Mouse (Mus musculus): ENCODE measurements around the gene Klhl22. TPM values are rescaled to one million over a fixed set of nuclear protein-coding genes. Genes with fewer than 3 reads are reported as not detected.

Gene Klhl22
- polyA plus RNA-seq, 1 experiment from 2014 or later = 93.4 TPM

GRCm38 (mm10) chr16:17804982-17805381 lies 45.6 kb downstream of the Klhl22 start:
- H3K36me3 ChIP-seq (replicated peaks) = no peaks in the 10 kb centered on the region
- no peaks in the 10 kb centered on the region for H3K9me3 ChIP-seq
- peaks cover 63% of the 10 kb centered on the region for H3K27me3 ChIP-seq (replicated peaks)
- no peak overlapping the region for H3K27ac ChIP-seq
- WGBS = 9% methylated on average over 7 of the region's 7 CpGs
- H3K4me1 ChIP-seq = peaks cover 52% of the 10 kb centered on the region
- 0 out of 2 replicates have a peak overlapping the region, but pooled peaks have one; percentile 30 for H3K4me3 ChIP-seq
- no peak overlapping the region for H3K9ac ChIP-seq
- peak overlapping the region; percentile 54 for H3K4me2 ChIP-seq
- no peak for ATAC-seq (replicated peaks)

GRCm38 (mm10) chr16:17806581-17807191 lies 47.3 kb downstream of the Klhl22 start:
- ATAC-seq (replicated peaks) = peak; percentile 43
- Histone ChIP-seq H3K4me3 (peak overlapping the region; percentile 66), H3K36me3 (replicated peaks) (no peaks in the 10 kb centered on the region), H3K4me1 (peaks cover 52% of the 10 kb centered on the region), H3K9ac (peak overlapping the region; percentile 78), H3K27ac (peak overlapping the region; percentile 89), H3K27me3 (replicated peaks) (peaks cover 48% of the 10 kb centered on the region), H3K9me3 (no peaks in the 10 kb centered on the region), H3K4me2 (peak overlapping the region; percentile 95)
- 3% methylated on average over 49 of the region's 50 CpGs for WGBS

GRCm38 (mm10) chr16:17807192-17808009 lies 48.0 kb downstream of the Klhl22 start:
- Histone ChIP-seq H3K36me3 (replicated peaks) (no peaks in the 10 kb centered on the region), H3K4me1 (peaks cover 48% of the 10 kb centered on the region), H3K9ac (peak overlapping the region; percentile 78), H3K4me3 (peak overlapping the region; percentile 66), H3K4me2 (peak overlapping the region; percentile 95), H3K27me3 (replicated peaks) (peaks cover 41% of the 10 kb centered on the region), H3K9me3 (no peaks in the 10 kb centered on the region), H3K27ac (peak overlapping the region; percentile 89)
- WGBS = 2% methylated on average over 71 of the region's 73 CpGs
- peak; percentile 89 for ATAC-seq (replicated peaks)

- peaks cover 31% of the 10 kb centered on the region for H3K4me1 ChIP-seq
- no peaks in the 10 kb centered on the region for H3K9me3 ChIP-seq
- H3K4me2 ChIP-seq = no peak overlapping the region
- 0 out of 2 replicates have a peak overlapping the region, but pooled peaks have one; percentile 14 for H3K27ac ChIP-seq
- H3K9ac ChIP-seq = no peak overlapping the region
- H3K4me3 ChIP-seq = no peak overlapping the region
- H3K36me3 ChIP-seq (replicated peaks) = no peaks in the 10 kb centered on the region
- WGBS = 82% methylated on average over 4 of the region's 4 CpGs
- H3K27me3 ChIP-seq (replicated peaks) = peaks cover 35% of the 10 kb centered on the region
- no peak for ATAC-seq (replicated peaks)
These were observed 49.7 kb downstream of the Klhl22 start for GRCm38 (mm10) chr16:17809125-17809524.

- H3K9ac ChIP-seq = no peak overlapping the region
These were observed 50.3 kb downstream of the Klhl22 start for GRCm38 (mm10) chr16:17809711-17810110.

GRCm38 (mm10) chr16:17812120-17812519 lies 52.7 kb downstream of the Klhl22 start:
- Histone ChIP-seq H3K4me3 (no peak overlapping the region), H3K4me1 (peaks cover 24% of the 10 kb centered on the region), H3K36me3 (replicated peaks) (no peaks in the 10 kb centered on the region), H3K27ac (no peak overlapping the region), H3K9me3 (no peaks in the 10 kb centered on the region), H3K4me2 (no peak overlapping the region), H3K9ac (no peak overlapping the region), H3K27me3 (replicated peaks) (peaks cover 21% of the 10 kb centered on the region)
- WGBS = 5% methylated on average over 5 of the region's 5 CpGs
- no peak for ATAC-seq (replicated peaks)

More at GRCm38 (mm10) chr16:17809711-17810110, 50.3 kb downstream of the Klhl22 start:
- H3K4me1 ChIP-seq = peaks cover 25% of the 10 kb centered on the region
- ATAC-seq (replicated peaks) = no peak
- no peak overlapping the region for H3K4me3 ChIP-seq
- no peaks in the 10 kb centered on the region for H3K9me3 ChIP-seq
- H3K4me2 ChIP-seq = no peak overlapping the region
- peaks cover 32% of the 10 kb centered on the region for H3K27me3 ChIP-seq (replicated peaks)
- WGBS = 19% methylated on average over 7 of the region's 7 CpGs
- H3K27ac ChIP-seq = 0 out of 2 replicates have a peak overlapping the region, but pooled peaks have one; percentile 14
- H3K36me3 ChIP-seq (replicated peaks) = no peaks in the 10 kb centered on the region

- ATAC-seq (replicated peaks) = no peak
- H3K27me3 ChIP-seq (replicated peaks) = peaks cover 21% of the 10 kb centered on the region
These were observed 53.8 kb downstream of the Klhl22 start for GRCm38 (mm10) chr16:17813173-17813572.

GRCm38 (mm10) chr16:17815411-17816402 lies 56.3 kb downstream of the Klhl22 start:
- no peaks in the 10 kb centered on the region for H3K9me3 ChIP-seq
- H3K27ac ChIP-seq = peak overlapping the region; percentile 72
- no peaks in the 10 kb centered on the region for H3K36me3 ChIP-seq (replicated peaks)
- peaks cover 13% of the 10 kb centered on the region for H3K4me1 ChIP-seq
- H3K4me3 ChIP-seq = peak overlapping the region; percentile 51
- H3K27me3 ChIP-seq (replicated peaks) = peaks cover 21% of the 10 kb centered on the region
- peak overlapping the region; percentile 69 for H3K9ac ChIP-seq
- peak; percentile 90 for ATAC-seq (replicated peaks)
- H3K4me2 ChIP-seq = peak overlapping the region; percentile 88
- WGBS = 1% methylated on average over 63 of the region's 63 CpGs

More at GRCm38 (mm10) chr16:17813173-17813572, 53.8 kb downstream of the Klhl22 start:
- Histone ChIP-seq H3K9me3 (no peaks in the 10 kb centered on the region), H3K4me3 (no peak overlapping the region), H3K9ac (no peak overlapping the region), H3K36me3 (replicated peaks) (no peaks in the 10 kb centered on the region), H3K4me1 (peaks cover 18% of the 10 kb centered on the region), H3K4me2 (no peak overlapping the region), H3K27ac (no peak overlapping the region)
- whole genome bisulfite sequencing = 66% methylated on average over 4 of the region's 4 CpGs

GRCm38 (mm10) chr16:17816528-17816927 lies 57.1 kb downstream of the Klhl22 start:
- Histone ChIP-seq H3K27me3 (replicated peaks) (peaks cover 21% of the 10 kb centered on the region), H3K27ac (no peak overlapping the region), H3K36me3 (replicated peaks) (no peaks in the 10 kb centered on the region), H3K9ac (no peak overlapping the region), H3K4me1 (peaks cover 13% of the 10 kb centered on the region), H3K4me3 (no peak overlapping the region), H3K9me3 (no peaks in the 10 kb centered on the region), H3K4me2 (peak overlapping the region; percentile 88)
- WGBS = 77% methylated on average over 8 of the region's 8 CpGs
- no peak for ATAC-seq (replicated peaks)

- no peak overlapping the region for H3K9ac ChIP-seq
- WGBS = 88% methylated on average over 2 of the region's 2 CpGs
- H3K9me3 ChIP-seq = no peaks in the 10 kb centered on the region
- no peak overlapping the region for H3K4me2 ChIP-seq
- no peak for ATAC-seq (replicated peaks)
- H3K4me3 ChIP-seq = no peak overlapping the region
- H3K4me1 ChIP-seq = no peaks in the 10 kb centered on the region
- no peaks in the 10 kb centered on the region for H3K36me3 ChIP-seq (replicated peaks)
- peaks cover 11% of the 10 kb centered on the region for H3K27me3 ChIP-seq (replicated peaks)
- H3K27ac ChIP-seq = no peak overlapping the region
These were observed 67.1 kb downstream of the Klhl22 start for GRCm38 (mm10) chr16:17826500-17826899.

- ATAC-seq (replicated peaks) = no peak
- 88% methylated on average over 2 of the region's 2 CpGs for WGBS
- no peaks in the 10 kb centered on the region for H3K9me3 ChIP-seq
These were observed 68.8 kb downstream of the Klhl22 start for GRCm38 (mm10) chr16:17828229-17828628.

More at GRCm38 (mm10) chr16:17828229-17828628, 68.8 kb downstream of the Klhl22 start:
- Histone ChIP-seq H3K4me1 (peaks cover 10% of the 10 kb centered on the region), H3K4me2 (no peak overlapping the region), H3K27me3 (replicated peaks) (peaks cover 26% of the 10 kb centered on the region), H3K4me3 (no peak overlapping the region), H3K27ac (no peak overlapping the region), H3K9ac (no peak overlapping the region), H3K36me3 (replicated peaks) (no peaks in the 10 kb centered on the region)

All from midbrain, embryonic 15.5 days (tissue).